In genomic region chr8:78889708-78890107, GRCm38 (mm10) we compare ENCODE assay signal across 9 mouse cellular contexts.
"Had no signal": no experiment of that assay in that cellular context is flagged by ENCODE, and none has a peak within 500 bp of the region (broad histone marks: within the 10 kb centered on the region; RNA-seq: fewer than 3 reads in every experiment).

No protein-coding gene starts in this region.

- DNase-seq: kidney, adult 18-20 months; kidney, postnatal 10 days; kidney, postnatal 4 days; left cerebral cortex, postnatal 4 days; lung, embryonic 14.5 days; lung, postnatal 10 days; midbrain, embryonic 14.5 days; thymus, adult 2 months; thymus, postnatal 25 days had no signal
